Mouse (Mus musculus) cerebellum, adult 9-10 months (tissue): ENCODE measurements at regions not wholly inside any gene's neighbourhood (a gene's known extent, or its start where the extent isn't known, plus 50 kb on each side); places are given as distances from the start of the nearest gene placed in this dataset.
"Not testable (repeated sequence)": the region's sequence is repeated elsewhere in the genome, so short reads cannot be mapped to it uniquely, and the experiment has no call there.

Source experiments
- DNase-seq: peaks from one replicate; pipeline ENCODE4 v3.0.0; 2022

DNA sequence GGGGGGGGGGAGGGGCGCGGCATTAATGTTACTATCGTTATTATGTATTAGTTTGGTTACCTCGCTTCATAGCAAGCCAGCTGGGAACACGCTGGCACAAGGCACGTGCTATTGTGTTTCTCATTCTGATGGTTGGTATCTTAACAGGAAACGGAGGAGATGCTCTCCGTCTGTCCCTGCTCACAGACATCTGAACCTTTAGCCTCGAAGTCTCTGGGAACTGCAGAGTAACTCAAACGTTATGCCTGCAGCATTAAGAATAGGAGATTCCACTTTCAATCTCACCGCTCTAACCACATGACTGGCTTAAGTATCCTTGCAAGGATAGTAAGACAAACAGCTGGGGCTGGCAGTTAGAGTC, 80.0 kb downstream of the Nfkbiz start:
- no peak for DNase-seq

DNA sequence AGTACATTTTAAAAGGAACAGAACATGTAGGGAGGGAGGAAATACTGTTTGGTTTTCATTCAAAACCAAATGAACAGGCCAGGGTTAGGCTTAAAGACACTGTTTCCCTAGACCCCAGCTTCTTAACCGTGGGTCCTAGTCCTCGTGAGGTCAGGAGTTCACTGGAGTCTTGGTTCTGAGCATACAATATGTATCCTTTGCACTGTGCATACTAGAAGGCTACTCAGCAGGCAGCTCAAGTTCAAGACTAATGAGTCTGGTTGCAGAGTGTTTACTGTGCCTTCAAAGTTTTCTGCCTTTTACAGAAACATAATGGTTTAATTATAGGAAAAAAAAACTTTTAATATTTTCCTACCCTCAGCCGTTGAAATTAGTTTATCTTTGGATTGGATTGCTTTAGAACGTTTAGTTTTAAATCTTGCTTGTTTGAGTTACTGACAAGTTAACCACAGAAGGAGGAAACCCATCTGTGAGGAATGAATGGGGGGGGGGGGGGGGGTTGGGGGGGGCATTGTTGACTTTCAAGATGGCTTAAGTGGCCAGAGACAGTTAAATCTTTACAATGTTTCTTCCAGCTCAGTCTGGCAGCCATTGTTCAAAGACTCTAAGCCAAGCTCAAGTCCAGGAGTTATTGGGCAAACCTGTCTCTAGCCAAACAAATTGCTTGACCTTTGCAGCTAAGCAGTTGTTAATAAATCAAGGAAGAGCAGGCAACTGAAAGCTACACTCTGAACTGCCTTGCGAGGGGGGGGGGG, 80.6 kb downstream of the Nfkbiz start:
- no peak for DNase-seq

DNA sequence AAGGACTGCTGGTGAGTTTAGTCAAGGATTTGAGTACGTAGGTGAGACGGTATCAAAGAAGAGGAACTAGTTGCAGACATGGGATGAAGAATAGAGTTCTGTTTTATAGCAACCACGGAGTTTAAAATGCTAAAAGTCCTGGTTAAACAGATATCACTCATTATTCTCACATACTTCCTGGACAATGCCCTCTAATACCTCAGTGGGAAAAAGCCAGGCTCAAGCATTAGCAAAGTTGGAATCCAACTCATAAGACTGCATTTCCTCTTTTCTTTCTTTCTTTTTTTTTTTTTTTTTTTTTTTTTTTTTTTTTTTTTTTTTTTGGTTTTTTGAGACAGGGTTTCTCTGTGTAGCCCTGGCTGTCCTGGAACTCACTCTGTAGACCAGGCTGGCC, 81.3 kb downstream of the Nfkbiz start:
- DNase-seq, result not testable (repeated sequence)

GRCm38 (mm10) chr16:55756764-55757421, 81.8 kb downstream of the Nfkbiz start:
- DNase-seq, result no peak

GRCm38 (mm10) chr16:55755309-55755832, 83.3 kb downstream of the Nfkbiz start:
- no peak for DNase-seq

DNA sequence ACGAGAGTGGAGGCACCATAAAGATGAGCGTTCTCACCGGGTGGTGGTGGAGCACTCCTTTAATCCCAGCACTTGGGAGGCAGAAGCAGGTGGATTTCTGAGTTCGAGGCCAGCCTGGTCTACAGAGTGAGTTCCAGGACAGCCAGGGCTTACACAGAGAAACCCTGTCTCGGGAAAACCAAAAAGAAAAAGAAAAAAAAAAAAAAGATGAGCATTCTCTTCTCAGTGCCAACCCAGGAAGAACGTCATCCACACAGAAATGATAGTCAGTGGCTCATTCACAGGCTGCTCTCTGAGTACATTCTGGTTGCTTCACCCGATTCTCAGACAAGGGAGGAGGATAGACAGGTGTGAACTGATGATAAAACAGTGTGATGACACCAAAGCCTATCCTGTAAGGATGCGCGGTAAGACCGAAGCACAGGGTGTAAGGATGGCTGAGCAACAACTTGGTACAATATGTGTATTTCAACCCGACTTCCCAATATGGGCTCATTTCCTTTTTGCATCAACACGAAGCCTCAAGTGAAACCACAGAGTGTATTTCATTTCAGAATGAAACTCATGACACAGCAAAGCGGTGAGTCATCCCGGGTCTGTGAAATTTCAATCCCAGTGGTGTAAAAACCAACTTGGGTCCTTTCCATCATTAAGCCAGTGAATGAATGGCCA, 84.5 kb downstream of the Nfkbiz start:
- DNase-seq, result no peak

- no peak for DNase-seq
Observed at GRCm38 (mm10) chr16:55753380-55753779, 85.3 kb downstream of the Nfkbiz start.

DNA sequence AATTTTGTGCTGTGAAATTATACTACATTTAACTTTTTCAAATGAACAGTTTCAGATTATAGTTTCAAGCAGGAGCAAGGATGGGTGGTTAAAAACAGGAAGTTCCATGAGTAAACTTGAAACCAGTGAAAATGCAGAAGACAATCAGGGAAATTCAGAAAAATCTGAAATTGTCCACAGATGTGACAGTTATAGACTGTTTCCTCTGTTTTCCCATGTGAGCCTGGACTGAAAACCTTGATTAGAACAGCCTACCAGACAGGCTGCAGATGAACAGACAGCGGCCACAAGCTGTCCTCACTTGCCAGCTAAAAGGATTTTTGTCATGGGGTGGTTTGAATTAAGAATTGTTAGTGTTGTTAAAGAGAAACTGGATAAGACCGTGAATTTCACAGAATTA, 91.4 kb downstream of the Nfkbiz start:
- DNase-seq, result no peak

DNA sequence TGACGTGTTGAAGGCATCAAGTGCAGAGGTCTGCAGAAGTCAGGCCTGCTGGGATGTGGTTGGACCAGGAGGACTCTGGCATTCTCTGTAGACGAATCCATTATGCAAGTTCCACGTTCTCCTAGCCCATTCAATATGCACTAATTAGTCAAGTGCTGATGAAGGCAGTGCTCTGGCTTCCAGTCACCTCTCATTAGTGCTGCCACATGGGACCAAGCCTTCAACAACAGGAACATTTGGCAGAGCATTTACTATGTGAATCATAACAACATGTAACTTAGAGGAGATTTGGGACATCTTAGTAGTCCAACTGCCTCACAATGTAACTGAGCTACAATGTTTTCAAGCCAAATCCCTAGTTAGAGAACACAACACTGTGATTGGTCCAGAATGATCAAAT, 92.5 kb downstream of the Nfkbiz start:
- no peak for DNase-seq

GRCm38 (mm10) chr16:55745094-55745493, 93.6 kb downstream of the Nfkbiz start:
- DNase-seq, result no peak

- DNase-seq, result no peak
Observed at GRCm38 (mm10) chr16:55741099-55741863, 97.4 kb downstream of the Nfkbiz start.

DNA sequence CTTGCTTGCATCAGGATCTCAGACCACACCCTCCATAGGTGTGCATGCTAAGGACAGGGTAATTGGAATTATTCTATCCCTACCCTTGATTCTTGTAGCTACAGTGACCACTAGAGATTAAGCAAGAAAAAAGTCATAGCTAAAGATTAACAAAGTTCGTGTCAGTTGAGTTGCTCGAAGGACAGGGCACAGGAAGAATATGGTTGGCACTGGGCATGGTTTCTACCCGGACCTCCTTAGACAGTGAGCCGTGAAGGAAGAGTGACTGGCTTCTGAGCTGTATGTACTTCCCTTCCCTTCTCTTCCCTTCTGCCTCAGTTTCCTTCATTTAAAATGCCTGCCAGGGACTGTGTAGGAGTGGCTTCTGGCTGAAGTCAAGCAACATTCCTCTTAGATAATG, 100.0 kb downstream of the Nfkbiz start:
- no peak for DNase-seq

DNA sequence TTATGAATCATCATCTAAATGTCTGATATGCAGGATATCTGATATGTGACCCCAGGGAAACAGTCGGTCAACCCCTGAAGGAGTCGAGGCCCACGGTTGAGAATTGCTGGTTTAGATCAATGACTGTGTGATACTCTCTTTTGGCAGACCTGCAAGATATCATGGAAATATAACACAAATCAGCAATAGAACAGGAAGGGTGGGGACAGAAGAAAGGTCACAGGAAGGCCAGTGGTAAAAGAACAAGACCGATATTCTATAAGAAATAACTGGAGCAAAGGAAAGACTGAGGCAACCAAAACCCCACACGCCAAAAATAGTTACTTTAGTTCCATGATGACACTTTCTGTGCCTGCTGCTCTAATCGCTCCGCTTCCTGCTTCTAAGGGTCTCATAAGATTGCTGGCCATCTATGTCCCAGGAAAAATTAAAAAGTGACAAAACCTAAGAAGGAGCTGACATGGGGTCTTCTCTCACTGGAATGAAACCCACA, 103.2 kb downstream of the Nfkbiz start:
- no peak for DNase-seq

- no peak for DNase-seq
Observed at GRCm38 (mm10) chr16:55734301-55734700, 104.4 kb downstream of the Nfkbiz start.

GRCm38 (mm10) chr16:55733751-55734150, 104.9 kb downstream of the Nfkbiz start:
- DNase-seq, result no peak

GRCm38 (mm10) chr16:55731003-55731402, 107.7 kb downstream of the Nfkbiz start:
- DNase-seq, result no peak

DNA sequence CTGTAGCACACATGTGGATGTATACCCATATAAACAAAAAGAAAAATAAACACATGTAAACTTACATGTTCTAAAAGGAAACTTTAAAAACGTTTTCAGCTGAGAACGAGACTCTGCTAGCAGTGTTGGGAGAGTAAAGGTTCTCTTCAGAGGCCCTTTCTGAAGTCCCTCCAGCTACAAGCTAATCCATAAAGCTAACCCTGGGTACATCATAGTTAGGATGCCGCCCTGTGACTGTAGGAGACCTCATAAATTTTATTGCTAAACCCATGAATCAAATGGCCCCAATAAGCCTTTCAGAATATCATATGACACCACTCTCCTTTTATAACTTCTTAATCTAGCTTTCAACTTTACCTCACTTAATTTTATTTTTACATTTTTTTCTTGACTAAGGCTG, 112.2 kb downstream of the Nfkbiz start:
- no peak for DNase-seq

- DNase-seq, result no peak
Observed at GRCm38 (mm10) chr16:55720430-55720829, 118.3 kb downstream of the Nfkbiz start.

DNA sequence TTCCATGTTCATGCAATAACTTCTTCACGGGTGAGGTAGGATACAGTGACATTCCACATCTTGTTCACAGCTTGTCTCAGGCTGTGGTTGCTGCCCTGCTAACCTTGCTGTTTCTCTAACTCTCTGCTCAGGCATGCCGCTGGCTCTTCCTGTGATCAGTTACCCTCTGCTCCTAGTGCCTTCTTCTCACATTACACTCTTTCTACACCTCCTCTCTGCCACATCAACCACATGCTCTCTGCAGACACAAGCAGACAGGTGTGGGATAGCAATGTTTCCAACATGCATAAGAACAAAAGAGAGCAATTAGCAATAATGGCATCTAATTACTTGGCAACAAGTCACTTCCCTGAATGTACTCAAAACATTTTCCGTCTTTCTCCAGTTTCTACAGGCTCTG, 128.7 kb downstream of the Nfkbiz start:
- no peak for DNase-seq

GRCm38 (mm10) chr16:55706502-55706901, 132.2 kb downstream of the Nfkbiz start:
- DNase-seq, result no peak

- DNase-seq, result no peak
Observed at GRCm38 (mm10) chr16:55698489-55698892, 140.2 kb downstream of the Nfkbiz start.

DNA sequence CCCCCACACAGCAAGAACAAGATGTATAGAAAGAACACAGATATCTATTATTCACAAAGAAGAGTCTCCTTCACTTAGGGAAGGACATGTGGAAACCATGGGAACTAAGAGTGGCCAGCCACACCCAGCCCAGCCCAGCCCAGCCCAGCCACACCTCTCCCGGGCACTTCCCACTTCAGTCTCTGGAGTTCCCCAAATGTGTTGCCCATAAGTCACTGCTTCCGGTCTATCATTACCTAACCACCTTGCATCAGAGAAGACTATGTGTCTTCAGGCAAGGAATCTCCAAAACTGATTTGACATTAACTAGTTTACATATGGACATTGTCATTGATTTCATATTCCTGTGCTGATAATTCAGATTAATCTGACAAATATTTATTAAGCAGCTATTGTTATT, 147.6 kb downstream of the Nfkbiz start:
- DNase-seq, result no peak

- DNase-seq, result no peak
Observed at GRCm38 (mm10) chr16:55663946-55664345, 174.8 kb downstream of the Nfkbiz start.
